Mouse (Mus musculus): ENCODE results near the gene 1500009L16Rik.
A peak's percentile ranks its signal among the peaks of the same experiment; 100 is the strongest.

The 1500009L16Rik gene

GRCm38 (mm10) chr10:83760535-83760934 lies 37.9 kb downstream of the 1500009L16Rik start:
- no peak for DNase-seq (ENCODE audit: low spot score)

GRCm38 (mm10) chr10:83763891-83764290 lies 41.2 kb downstream of the 1500009L16Rik start:
- no peak for DNase-seq (ENCODE audit: low spot score)

- no peak for DNase-seq (ENCODE audit: low spot score)
Measured at GRCm38 (mm10) chr10:83766882-83767281, 44.2 kb downstream of the 1500009L16Rik start.

GRCm38 (mm10) chr10:83776272-83776878 lies 53.7 kb downstream of the 1500009L16Rik start:
- DNase-seq (ENCODE audit: low spot score), result peak; percentile 7

GRCm38 (mm10) chr10:83777253-83777652 lies 54.6 kb downstream of the 1500009L16Rik start:
- DNase-seq (ENCODE audit: low spot score), result no peak

GRCm38 (mm10) chr10:83781854-83782253 lies 59.2 kb downstream of the 1500009L16Rik start:
- no peak for DNase-seq (ENCODE audit: low spot score)

- no peak for DNase-seq (ENCODE audit: low spot score)
Measured at GRCm38 (mm10) chr10:83782371-83783120, 59.9 kb downstream of the 1500009L16Rik start.

- DNase-seq (ENCODE audit: low spot score), result peak; percentile 4
Measured at GRCm38 (mm10) chr10:83785003-83785402, 62.3 kb downstream of the 1500009L16Rik start.

GRCm38 (mm10) chr10:83785627-83786392 lies 63.1 kb downstream of the 1500009L16Rik start:
- no peak for DNase-seq (ENCODE audit: low spot score)

- no peak for DNase-seq (ENCODE audit: low spot score)
Measured at GRCm38 (mm10) chr10:83795088-83795487, 72.4 kb downstream of the 1500009L16Rik start.

GRCm38 (mm10) chr10:83795500-83795899 lies 72.8 kb downstream of the 1500009L16Rik start:
- DNase-seq (ENCODE audit: low spot score), result no peak

GRCm38 (mm10) chr10:83804021-83804420 lies 81.4 kb downstream of the 1500009L16Rik start:
- no peak for DNase-seq (ENCODE audit: low spot score)

- no peak for DNase-seq (ENCODE audit: low spot score)
Measured at GRCm38 (mm10) chr10:83805201-83805718, 82.6 kb downstream of the 1500009L16Rik start.

- DNase-seq (ENCODE audit: low spot score), result no peak
Measured at GRCm38 (mm10) chr10:83807251-83807650, 84.6 kb downstream of the 1500009L16Rik start.
